Mouse (Mus musculus) right cerebral cortex, postnatal 4 days (tissue): ENCODE results near the gene Cdk5rap3.
A peak's percentile ranks its signal among the peaks of the same experiment; 100 is the strongest.

Experiments
- DNase-seq: peaks from one replicate; pipeline ENCODE4 v3.0.0-alpha.2; 2022

The Cdk5rap3 gene

DNA sequence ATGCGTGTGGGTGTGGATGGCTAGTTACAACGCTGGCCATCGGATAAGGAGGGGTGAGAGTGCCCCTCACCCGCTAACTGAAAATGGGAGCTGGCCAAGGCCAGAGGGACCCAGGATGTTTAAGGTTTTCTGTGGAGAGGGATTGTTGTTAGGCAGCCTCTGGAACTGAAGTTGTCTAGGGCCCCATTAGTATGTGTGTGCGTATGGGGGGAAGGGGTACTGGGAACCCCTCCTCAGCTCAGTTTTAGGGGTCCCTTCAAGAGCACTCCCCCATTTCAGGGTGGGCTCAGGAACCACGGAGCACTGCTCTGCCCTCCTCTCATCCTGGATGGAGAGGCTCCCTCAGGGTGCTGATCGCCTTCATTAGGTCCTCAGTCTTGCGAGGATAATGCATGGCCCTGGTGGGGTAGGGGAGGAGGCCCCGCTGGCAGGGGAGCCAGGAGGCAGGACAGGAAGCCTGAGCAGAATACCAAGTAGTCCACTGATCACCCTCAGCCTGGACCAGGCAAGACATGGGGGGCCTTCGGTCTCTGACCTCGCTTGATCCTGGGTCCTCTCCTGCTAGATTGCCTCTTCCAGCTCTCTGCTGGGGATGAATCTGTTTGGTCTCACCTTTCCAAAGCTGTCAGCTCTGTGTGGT, 23.0 kb downstream of the Cdk5rap3 start:
- no peak for DNase-seq

DNA sequence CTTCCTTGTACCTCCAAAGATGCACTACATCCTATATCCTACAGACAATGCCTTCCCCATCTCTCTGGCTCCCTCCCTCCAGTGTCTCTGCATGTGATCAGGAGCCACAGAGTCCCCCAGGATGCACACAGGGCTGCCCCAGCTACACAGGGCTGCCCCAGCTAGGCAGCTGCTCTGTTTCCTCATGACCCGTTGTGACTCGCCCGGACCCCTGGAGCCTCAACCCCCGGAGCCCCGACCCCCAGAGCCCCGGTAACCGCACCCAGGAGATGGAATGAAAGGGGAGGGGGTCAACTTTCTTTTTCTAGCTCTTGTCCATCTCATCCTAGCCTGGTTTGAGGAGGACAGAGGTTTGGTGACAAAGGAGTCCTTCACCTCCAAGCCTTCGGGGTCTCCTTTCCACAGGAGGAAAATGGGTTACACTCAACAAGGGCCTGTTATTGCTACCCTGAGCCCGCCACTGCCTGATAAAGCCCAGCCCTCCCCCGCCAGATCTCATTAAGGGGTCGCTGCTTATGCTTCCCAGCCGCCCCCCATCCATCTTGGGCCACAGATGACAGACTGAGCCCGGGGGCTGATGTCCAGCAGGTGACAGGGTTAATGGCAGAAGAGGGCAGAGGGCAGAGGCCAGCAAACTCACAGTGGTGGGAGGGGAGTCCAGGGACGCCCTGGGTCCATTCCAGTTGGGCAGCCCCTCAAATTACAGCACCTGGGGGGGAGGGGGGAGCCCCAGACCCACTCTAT, 24.3 kb downstream of the Cdk5rap3 start:
- no peak for DNase-seq

- DNase-seq = no peak
Measured at GRCm38 (mm10) chr11:96886942-96887546, 29.3 kb downstream of the Cdk5rap3 start.

- DNase-seq = no peak
Measured at GRCm38 (mm10) chr11:96885901-96886340, 30.4 kb downstream of the Cdk5rap3 start.

DNA sequence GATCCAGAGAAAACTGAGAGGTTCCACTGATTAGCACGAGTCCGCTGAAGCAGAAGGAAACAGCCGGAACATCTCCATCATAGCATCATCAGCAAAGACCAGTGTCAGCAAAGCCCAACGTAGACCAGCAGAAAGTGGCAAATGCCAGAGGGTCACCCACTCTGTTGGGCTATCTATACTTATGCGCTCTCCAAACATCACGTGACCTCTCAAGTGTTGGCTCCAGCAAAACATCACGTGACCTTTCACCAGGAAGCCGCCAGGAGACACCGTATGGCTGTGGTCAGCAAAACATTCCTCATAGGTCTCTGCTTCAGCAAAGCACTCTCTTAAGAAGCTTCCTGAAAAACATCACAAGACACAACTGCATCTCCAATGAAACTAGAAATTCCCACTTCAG, 36.0 kb downstream of the Cdk5rap3 start:
- no peak for DNase-seq

DNA sequence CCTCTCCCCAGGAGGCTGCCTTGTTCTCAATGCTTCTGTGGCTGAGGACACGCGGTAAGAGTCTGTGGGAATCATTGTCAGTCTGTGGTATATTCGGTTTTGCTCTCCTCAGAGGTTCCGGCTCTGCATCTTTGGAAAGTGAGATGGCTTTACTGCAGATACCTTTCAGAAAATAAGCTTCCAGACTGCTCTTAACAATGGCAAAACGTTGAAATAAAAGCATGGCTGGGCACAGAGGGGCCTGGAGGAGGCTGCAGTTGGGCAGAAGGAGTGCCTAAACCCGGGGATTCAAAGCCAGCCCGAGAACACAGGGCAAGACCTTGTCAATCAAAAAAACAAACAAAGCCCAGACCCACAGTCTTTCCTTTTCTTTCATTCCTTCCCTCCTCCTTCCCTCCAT, 36.9 kb downstream of the Cdk5rap3 start:
- DNase-seq = no peak

DNA sequence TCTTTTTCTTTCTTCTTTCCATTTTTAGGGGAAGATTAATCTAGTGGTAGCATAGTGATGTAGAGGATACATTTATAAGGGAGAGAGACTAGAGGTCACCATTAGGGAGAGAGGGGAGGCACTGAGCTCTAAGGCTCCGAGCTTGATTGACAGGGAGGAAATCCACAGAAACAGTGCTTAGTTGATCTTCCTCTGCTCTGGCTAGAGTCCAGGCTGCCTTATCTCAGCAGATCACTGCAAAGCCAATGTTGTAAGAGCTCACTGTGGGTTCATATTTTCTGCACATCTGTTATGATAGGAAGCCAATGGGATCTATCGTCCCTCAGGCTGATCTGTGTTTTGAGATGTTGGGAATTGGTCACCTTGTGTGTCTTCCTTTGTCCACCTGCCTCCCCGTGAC, 37.6 kb downstream of the Cdk5rap3 start:
- DNase-seq = no peak

GRCm38 (mm10) chr11:96877071-96877470, 39.2 kb downstream of the Cdk5rap3 start:
- no peak for DNase-seq

DNA sequence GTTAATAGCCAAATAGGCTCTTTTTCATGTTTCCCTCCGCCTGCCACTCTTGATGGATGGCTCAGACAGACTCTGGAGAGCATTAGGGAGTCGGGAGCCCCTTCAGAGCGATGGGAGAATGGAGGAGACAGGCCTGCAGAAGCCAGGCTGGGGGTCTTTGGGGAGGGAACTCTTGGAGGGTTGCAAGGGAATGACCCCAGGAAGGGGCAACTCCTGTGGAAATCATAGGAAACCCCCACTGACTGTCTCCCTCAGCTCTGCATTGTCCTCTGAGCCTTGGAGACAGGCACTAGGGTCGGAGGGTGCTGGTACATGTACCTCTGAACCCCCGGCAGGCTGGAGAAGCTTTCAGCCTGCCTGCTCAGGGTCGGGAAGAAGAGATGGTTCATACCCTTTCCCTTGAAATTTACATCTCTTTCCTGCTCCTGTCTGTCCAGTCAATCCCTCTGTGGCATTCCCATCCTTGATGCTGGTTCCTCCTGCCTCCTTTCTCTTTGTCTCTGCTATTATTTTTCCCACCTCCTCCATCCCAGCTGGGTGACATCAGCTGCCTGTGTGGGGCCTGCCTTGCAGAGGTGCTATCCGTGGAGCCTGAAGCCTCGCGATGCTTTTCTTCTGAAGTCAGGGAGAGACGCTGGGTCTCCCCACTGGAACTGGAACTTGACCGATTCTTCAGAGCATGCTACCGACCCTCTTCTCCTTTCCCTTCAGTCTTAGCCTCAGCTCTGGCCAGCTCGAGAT, 39.8 kb downstream of the Cdk5rap3 start:
- peak; percentile 26 for DNase-seq

- peak; percentile 85 for DNase-seq
Measured at GRCm38 (mm10) chr11:96875745-96876144, 40.6 kb downstream of the Cdk5rap3 start.

DNA sequence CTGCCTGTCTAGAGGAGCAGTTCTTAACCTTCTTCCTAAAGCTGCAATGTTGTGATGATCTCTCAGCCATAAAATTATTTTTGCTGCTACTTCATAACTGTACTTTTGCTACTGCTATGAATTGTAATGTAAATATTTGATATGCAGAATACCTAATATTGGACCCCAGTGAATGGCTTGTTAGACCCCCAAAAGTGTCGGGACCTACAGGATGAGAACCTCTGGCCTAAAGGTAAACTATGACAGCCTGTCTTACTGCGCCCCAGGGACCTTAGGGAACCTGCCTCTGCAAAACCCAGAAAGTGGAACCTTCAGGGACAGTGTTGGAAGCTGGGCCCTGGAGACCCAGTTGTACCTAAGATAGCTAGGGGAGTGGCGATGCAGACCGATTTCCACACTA, 41.0 kb downstream of the Cdk5rap3 start:
- no peak for DNase-seq

DNA sequence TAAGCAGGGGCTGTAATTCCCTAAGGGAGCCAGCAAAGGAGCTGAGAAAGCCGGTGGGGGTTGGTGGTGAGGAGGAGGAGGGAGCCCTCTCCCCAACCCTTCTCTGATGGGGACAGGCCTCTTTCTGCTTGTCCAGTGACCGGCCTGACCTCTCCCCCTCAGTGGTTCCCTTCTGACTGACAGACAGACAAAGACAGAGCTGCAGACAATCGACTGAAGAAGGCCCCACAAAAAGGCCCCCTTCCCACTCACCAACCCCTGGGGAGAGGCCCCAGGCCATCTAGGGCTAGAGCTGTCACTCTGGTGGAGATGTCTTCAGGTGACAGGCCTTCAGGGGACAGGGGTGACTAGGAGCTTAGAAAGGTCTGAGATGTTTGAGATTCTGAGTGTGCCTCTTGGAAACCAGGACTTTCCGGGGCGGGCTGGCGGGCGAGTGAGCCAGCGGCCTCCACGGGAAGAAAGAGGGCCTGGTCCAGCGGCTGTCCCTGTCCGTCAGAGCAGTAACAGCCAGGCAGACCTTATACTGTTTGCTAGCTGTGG, 42.6 kb downstream of the Cdk5rap3 start:
- no peak for DNase-seq

DNA sequence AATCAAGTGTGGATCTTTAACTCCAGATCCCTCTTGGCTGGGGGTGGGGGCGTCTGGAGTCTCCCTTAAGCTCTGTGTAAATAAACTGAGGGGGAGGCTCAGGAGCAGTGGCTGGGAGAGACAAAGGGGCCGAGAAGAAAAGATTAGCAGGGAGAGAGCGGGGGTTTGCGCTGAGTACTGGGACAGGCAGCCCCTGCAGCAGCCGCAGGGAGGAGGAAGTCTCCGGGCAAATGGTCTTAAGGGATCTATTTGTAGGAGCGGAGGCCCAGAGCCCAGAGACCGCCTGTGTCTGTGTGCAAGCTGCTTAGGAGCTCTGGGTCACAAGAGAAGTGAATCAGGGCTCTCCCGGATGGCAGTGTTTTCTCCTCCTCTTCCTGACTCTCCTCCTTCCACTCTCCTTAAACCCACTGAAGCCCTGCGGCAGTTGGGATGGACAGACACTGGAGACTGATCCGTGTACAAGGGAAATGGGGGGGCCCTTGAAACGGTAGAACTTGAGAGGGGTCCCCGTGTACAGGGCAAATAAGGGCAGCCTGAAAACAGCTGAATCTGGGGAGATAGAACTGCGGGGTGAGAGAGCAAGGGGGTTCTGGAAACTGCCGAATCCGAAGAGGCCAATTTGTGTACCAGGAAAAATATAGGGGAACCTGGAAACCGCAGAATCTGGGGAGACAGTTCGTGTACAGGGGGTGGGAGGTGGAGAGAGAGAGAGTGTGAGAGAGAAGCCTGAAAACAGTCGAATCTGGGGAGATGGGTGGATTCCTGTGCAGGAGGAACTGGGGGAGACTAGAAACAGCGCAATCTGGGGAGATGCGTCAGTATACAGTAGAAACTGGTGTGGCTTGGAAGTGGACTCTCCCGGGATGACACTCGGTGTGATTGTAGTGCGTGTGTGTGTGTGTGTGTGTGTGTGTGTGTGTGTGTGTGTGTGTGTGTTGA, 43.6 kb downstream of the Cdk5rap3 start:
- peak; percentile 27 for DNase-seq

DNA sequence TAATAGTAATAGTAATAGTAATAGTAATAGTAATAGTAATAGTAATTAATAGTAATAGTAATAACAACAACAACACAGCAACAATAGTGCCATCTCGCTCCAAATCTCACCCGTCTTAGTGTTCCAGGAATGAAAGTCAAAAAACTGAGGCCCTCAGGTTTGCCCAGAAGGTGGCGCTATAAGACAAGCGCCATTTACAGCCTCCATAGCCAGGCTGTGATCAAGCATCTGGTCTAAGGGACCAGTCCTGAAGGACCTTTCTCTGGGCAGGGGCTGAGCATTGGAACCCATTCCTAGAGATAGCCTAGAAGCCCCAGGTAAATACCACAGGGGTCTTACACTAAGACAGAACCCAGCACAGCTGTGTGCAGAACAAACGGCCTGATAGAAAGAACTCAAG, 49.1 kb downstream of the Cdk5rap3 start:
- peak; percentile 58 for DNase-seq

DNA sequence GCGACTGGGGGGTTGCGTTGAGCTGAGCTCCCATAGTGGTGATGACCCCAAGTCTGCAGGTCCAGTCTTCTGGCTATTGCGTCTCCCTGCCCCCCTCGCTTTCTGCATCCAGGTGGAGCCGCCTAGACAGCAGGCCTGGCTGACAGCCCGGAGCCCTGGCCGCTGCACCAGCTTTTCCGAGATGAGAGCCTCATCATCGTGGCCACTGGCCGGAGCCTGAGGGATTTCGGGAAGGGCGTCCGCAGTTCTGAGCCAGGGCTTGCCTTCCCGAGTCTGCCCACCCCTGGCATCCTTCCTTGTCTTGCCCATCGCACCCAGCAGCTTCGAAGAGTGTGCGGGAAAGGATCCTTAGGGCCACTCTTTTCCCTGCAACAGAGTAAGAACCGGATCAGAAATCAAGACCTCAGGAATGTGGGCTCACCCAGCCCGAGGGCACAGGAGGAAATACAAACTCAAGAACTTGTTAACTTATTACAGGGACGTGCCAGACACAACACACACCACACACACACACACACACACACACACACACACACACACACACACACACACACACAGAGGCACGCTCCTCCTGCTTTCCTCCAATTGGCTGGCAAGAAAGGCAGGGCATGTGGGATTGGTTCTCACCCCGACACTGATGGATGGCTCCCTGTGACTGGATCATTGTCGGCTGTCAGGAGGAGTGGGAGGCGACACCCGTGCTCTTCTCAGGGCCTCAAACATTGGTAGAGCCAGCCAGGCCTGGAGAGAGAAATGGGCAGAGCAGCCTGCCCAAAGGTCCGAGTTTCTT, 52.9 kb downstream of the Cdk5rap3 start:
- DNase-seq = peak; percentile 30

GRCm38 (mm10) chr11:96862534-96862933, 53.8 kb downstream of the Cdk5rap3 start:
- no peak for DNase-seq

GRCm38 (mm10) chr11:96861878-96862289, 54.4 kb downstream of the Cdk5rap3 start:
- peak; percentile 98 for DNase-seq

GRCm38 (mm10) chr11:96861446-96861845, 54.9 kb downstream of the Cdk5rap3 start:
- DNase-seq = peak; percentile 21

DNA sequence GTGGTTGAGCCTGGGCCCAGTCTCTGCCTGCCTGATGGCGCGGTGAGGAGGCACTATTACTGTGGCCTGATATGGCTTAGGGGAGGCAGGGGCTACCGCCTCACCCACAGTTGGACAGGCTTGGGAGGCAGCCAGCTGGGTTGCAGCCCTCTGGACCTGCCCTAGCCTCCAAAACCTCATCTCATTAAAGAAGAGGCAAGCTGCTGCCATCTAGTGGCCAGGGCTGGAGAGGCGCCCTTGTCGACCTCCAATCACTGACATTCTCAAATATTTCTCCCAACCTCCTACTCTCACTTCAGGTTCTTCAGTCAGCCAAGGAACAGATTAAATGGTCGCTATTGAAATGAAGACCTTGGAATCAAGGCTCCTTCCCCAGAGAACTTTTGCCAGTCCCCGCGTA, 55.7 kb downstream of the Cdk5rap3 start:
- DNase-seq = peak; percentile 86

GRCm38 (mm10) chr11:96859635-96860034, 56.7 kb downstream of the Cdk5rap3 start:
- DNase-seq = no peak

DNA sequence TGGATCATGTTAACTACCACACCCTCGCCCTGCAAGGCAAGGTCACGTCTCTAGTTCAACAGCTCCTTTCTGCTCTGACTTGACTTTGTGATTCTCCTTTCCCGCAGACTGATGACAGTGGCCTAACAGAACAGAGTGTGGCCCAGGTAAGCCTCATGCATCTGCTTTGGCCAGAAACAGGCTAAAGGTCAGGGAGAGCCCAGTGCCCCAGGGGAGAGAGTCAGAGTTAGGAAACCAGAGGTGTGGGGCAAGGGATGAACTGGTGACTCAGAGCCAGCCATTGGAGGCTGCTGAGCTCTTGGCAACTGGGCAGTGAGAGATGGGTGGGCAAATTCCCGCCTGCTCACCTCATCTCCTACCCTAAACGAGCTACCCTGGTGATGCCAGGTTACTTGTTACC, 58.9 kb downstream of the Cdk5rap3 start:
- no peak for DNase-seq
